Mouse (Mus musculus): Measurements from ENCODE around the gene Jag2.

Gene Jag2

DNA sequence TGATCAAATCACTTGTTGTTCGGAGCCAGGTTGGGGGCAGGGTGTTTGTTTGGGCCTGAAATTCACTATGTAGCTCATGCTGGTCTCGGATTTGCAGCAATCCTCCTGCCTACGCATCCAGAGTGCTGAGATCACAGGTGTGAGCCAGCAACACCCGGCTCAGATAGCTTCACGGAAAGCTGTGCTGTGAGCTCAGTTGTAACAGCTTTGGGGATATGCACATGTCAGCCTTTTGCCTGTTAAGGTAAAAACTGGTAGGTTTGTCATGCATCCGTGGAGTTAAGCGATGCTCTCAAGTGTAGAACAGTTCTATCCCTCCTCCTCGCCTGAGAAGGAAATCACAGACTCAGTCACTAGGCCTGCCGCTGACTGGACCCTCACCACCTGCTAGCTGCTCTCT lies 28.9 kb downstream of the Jag2 start:
- DNase-seq (ENCODE audit: low spot score) = no peak

DNA sequence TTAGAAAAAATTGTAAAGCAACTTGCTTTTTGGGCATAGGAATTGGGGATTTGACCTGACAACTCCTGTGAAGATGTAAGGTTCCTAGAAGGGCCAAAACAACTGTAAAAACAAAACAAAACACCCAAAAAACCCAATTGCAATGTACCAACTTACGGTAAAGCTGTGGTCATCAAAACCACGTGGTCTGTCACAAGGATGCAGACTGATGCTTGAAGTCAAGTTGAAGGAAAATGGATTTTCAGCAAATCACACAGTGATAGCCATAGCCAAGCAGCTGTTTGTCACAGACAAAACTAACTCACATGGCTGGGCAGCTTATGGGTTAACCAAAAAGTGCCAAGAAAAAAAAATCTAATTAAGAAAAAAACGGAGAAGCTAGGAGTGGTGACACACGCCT lies 30.6 kb downstream of the Jag2 start:
- DNase-seq (ENCODE audit: low spot score) = no peak

DNA sequence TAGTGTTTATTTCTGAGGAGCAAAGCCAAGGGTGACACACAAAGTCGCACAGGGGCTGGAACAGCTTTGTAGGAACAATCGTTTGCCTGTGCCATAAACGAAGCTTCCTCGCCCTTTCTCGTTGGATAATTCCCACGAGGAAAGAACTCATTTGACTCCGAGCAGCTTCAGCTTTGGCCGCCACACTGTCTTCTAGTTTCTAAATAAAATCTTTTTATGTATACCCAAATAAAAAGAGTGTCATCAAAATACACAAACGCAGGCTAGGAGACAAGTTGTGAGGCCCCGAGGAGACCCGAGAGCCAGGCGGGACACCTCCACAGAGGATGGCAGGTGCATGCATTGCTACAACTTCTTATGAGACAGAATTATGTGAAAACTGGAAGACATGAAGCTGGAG lies 31.2 kb downstream of the Jag2 start:
- DNase-seq (ENCODE audit: low spot score) = no peak

- no peak for DNase-seq (ENCODE audit: low spot score)
These were observed 31.9 kb downstream of the Jag2 start for GRCm38 (mm10) chr12:112897522-112898212.

GRCm38 (mm10) chr12:112894969-112895368 lies 34.6 kb downstream of the Jag2 start:
- DNase-seq (ENCODE audit: low spot score) = no peak

- DNase-seq (ENCODE audit: low spot score) = no peak
These were observed 35.2 kb downstream of the Jag2 start for GRCm38 (mm10) chr12:112894303-112894884.

DNA sequence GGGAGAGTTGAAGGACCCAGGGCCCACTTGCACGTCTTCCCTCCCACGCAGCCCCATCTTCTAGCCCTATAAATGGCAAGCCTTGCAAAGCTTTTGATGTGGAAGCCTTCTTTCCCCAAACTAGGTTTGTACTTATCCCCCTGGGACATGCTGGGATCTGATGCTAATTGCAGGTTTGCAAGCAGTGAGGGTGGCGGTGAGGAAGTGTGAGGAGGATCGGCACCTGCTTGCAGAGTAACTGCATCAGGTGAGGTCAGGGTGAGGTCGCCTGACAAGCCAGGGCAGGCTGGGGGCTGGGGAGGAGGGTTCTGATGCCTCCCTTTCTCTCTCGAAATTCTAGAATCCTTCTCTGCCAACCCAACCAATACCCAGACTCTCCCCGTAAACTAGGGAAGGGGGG lies 44.1 kb downstream of the Jag2 start:
- no peak for DNase-seq (ENCODE audit: low spot score)

- DNase-seq (ENCODE audit: low spot score) = no peak
These were observed 48.2 kb downstream of the Jag2 start for GRCm38 (mm10) chr12:112881301-112881815.

- DNase-seq (ENCODE audit: low spot score) = no peak
These were observed 48.9 kb downstream of the Jag2 start for GRCm38 (mm10) chr12:112880661-112881060.

DNA sequence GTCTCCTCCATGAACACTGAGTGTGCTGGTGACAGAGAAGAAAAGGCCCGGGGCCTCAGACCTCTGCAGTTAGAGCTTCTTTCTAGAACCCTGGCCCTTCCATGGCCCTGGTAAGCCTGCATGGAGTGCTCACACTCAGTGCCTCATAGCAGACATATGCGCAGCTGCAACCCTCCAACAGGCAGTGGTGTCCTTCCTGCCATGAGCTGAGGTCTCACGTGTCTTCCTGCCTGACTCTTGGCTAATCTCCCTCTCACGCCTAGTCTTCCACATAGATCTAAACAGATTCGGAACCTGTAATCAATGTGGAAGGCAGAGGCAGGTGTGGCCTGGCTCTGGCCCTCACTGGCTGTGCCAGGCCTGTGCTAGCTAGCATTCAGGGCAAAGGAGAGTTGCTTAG lies 49.8 kb downstream of the Jag2 start:
- no peak for DNase-seq (ENCODE audit: low spot score)

DNA sequence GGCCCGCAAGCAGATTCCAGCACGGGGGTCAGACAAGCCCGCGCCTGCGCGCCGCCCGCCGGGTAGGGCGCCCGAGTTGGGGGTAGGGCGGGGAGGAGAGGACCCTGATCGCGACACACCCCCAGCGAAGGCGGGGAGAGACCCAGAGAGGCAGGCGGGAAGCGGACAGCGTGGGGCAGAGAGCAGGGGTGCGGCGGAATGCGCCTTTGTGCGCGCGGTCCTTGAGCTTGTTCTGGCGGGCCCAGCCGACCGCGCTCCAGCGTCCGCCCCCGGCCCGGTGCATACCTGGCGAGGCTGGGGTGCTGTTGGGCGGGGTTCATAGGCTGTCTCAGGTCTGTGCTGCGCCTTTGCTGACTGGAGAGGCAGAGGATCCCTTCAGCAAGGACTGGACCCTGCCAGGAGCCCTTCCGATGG lies 52.0 kb downstream of the Jag2 start:
- DNase-seq (ENCODE audit: low spot score) = peak; percentile 62

DNA sequence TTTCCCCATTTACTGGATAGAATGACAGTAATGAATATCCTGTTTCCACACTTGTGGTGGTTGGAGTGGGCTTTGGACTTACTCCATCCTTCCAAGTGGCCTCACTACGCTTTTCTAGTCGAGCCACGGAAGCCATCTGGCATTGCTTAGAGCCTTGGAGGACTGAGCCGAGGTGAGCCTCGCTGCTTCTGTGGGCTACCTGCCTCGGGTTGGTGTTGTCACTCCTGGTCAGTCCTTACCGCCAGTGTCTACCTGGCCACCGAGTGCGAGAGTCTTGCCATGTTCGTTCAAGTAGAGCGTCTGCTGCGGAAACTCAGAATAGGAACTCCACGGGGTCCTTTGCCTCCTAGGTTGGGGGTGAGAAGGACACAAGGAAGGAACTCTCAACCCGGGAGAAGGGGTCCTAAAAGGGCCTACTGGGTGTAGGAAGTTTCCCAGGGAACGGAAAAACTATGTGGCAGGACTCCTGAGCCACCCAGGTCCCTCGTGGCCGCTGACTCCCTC lies 52.5 kb downstream of the Jag2 start:
- DNase-seq (ENCODE audit: low spot score) = no peak

DNA sequence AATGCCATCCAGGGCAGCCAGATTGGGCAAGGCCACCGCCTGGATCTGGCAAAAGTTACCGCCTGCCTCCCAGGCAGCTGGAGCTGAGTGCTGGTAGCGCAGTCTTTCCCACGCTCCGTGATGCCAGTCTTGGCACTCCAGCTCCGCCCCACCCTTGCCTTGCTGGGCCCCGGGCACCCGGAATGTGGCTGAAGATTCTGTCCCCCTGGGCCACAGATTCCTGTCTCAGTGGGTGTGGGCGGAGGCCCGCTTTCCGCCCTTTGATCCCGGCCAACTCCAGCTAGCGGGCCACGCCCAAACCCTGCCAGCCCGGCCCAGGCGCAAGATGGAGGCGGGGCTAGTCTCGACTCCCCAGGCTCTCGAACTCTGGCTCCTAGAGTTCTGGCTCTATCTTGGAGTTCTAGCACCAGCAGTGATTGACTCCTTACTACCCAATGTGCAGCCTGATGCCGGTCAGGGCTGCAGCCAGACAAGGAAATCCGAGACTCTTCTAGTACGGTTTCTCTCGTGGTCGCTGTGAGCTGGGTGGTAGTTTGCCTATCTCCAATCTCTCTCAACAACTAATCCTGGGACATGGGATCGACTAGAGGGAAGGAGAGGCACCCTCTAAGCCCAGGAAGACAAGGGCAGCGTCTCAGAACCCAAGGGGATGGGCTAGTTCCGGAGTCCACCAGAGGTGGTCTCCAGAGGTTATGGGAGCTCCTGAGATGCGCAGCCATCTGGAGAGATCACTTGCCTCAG lies 53.1 kb downstream of the Jag2 start:
- peak; percentile 66 for DNase-seq (ENCODE audit: low spot score)

GRCm38 (mm10) chr12:112875225-112876013 lies 54.2 kb downstream of the Jag2 start:
- peak; percentile 96 for DNase-seq (ENCODE audit: low spot score)

DNA sequence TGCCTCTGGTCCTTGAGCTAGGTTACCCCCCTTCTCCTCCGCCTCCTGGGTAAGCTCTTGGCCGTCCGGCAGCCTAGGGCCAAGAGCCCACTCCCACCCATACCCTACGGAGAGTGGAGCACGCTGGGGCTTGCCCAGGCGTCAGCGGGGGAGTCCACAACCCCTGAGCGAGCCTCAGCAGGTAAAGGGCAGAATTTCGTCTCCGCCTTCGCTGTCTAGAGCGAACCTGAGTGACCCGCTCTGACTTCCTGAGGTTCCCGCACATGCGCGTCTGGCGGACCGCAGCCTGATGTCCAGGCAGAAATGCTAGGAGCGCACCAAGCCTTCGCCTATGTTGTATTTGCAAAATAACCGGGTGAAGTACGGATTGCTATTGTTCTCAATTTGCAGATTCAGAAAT lies 55.4 kb downstream of the Jag2 start:
- DNase-seq (ENCODE audit: low spot score) = no peak

GRCm38 (mm10) chr12:112873452-112874190 lies 56.0 kb downstream of the Jag2 start:
- DNase-seq (ENCODE audit: low spot score) = peak; percentile 79

GRCm38 (mm10) chr12:112872991-112873390 lies 56.6 kb downstream of the Jag2 start:
- DNase-seq (ENCODE audit: low spot score) = no peak

DNA sequence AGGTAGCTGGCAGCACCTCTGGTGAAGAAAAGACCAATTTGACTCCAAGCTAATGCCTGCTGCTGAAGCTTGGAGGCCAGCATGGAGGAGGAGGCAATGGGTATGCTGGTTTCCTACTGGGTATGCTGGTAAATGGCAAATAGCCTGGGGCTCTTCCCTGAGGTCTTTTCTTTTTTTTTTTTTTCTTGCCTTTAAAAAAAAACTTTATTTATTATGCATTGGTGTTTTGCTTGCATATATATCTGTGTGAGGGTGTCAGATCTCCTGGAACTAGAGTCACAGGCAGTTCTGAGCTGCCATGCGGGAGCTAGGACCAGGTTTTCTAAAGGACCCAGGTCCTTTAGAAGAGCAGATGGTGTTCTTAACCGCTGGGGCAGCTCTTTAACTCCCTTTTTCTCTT lies 58.3 kb downstream of the Jag2 start:
- DNase-seq (ENCODE audit: low spot score) = no peak

DNA sequence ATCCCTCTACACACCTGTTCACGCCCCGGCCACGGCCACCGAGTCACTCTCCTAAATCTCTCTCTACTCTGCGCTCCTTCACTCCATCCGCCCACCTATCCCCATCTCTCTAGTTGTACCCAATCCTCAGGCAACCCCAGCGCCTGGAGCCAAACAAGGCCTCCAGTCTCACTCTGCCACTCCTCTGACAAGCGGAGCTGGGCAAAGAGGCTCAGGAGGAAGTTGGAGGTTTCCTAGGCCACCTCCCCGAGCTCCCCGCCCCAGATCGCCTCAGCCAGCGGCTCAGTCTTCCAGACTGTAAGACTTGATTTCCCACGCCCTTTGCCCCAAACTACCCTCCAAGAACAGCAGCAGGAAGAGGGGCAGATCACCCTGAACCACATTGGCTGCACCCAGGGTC lies 58.8 kb downstream of the Jag2 start:
- DNase-seq (ENCODE audit: low spot score) = no peak

DNA sequence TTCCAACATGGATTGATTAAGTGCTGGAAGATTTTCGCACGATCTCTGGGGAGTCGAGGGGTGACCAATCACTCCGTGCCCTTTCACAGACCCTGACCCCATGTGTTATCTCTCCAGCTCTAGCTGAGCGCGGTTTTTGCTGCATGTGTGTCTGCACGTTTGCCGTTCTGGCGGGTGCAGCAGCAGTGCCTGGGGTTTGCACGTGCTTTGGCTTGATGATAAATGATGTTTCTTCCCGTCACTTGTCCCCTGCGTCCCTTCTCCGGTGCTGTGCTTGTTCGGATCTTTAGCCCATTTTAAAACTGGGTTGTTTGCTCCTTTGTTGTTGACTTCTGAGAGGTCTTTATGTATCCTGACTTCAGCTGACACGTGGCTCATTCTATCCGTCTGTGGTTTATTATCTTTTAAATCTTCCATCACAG lies 59.8 kb downstream of the Jag2 start:
- DNase-seq (ENCODE audit: low spot score) = no peak

Measured in testis, postnatal 10 days (tissue).